Mouse (Mus musculus) CD8-positive naive resting alpha-beta T cell, adult 2 months (primary cell): ENCODE results near the gene Itpr2.
A peak's percentile ranks its signal among the peaks of the same experiment; 100 is the strongest.

Experiments
- DNase-seq, 2 experiments: peaks; one replicate each; pipeline ENCODE4 v3.0.0; 2022; ENCODE audit warnings: low read depth in 2 of 2, low spot score in 2 of 2

Itpr2 gene

GRCm38 (mm10) chr6:146272253-146273036 is 229.6 kb downstream of the Itpr2 start:
- DNase-seq = peak; percentile 50 to 67

- DNase-seq = peak; percentile 66 to 75
These were observed 231.1 kb downstream of the Itpr2 start for GRCm38 (mm10) chr6:146270776-146271533.

GRCm38 (mm10) chr6:146270162-146270561 is 231.9 kb downstream of the Itpr2 start:
- DNase-seq = no peak

- no peak for DNase-seq
These were observed 232.7 kb downstream of the Itpr2 start for GRCm38 (mm10) chr6:146269291-146269690.

GRCm38 (mm10) chr6:146260674-146261376 is 241.2 kb downstream of the Itpr2 start:
- DNase-seq = no peak

- no peak for DNase-seq
These were observed 243.3 kb downstream of the Itpr2 start for GRCm38 (mm10) chr6:146258751-146259150.

GRCm38 (mm10) chr6:146258261-146258660 is 243.8 kb downstream of the Itpr2 start:
- DNase-seq = no peak

- DNase-seq = no peak
These were observed 244.9 kb downstream of the Itpr2 start for GRCm38 (mm10) chr6:146256947-146257670.

GRCm38 (mm10) chr6:146256401-146256800 is 245.6 kb downstream of the Itpr2 start:
- DNase-seq = no peak

GRCm38 (mm10) chr6:146255656-146256055 is 246.4 kb downstream of the Itpr2 start:
- DNase-seq = no peak

GRCm38 (mm10) chr6:146254931-146255330 is 247.1 kb downstream of the Itpr2 start:
- DNase-seq = no peak

- no peak for DNase-seq
These were observed 247.7 kb downstream of the Itpr2 start for GRCm38 (mm10) chr6:146254216-146254820.

- DNase-seq = no peak
These were observed 252.9 kb downstream of the Itpr2 start for GRCm38 (mm10) chr6:146249096-146249495.

GRCm38 (mm10) chr6:146248341-146248740 is 253.7 kb downstream of the Itpr2 start:
- DNase-seq = no peak

GRCm38 (mm10) chr6:146247906-146248305 is 254.1 kb downstream of the Itpr2 start:
- no peak for DNase-seq

GRCm38 (mm10) chr6:146246368-146246767 is 255.7 kb downstream of the Itpr2 start:
- no peak for DNase-seq

- no peak for DNase-seq
These were observed 256.1 kb downstream of the Itpr2 start for GRCm38 (mm10) chr6:146245888-146246287.

- no peak for DNase-seq
These were observed 259.0 kb downstream of the Itpr2 start for GRCm38 (mm10) chr6:146243068-146243467.

GRCm38 (mm10) chr6:146241336-146241735 is 260.7 kb downstream of the Itpr2 start:
- DNase-seq = no peak

GRCm38 (mm10) chr6:146235165-146235564 is 266.9 kb downstream of the Itpr2 start:
- DNase-seq = no peak

- no peak for DNase-seq
These were observed 267.6 kb downstream of the Itpr2 start for GRCm38 (mm10) chr6:146234417-146234816.
